Mouse (Mus musculus) olfactory bulb, adult 2 months (tissue): Measurements from ENCODE around the gene Tnfsf15.

ENCODE experiments used
- CTCF ChIP-seq: fragments of 200-500 bp; IDR thresholded peaks from 2 replicates; pipeline ENCODE4 v1.5.1; 2012; ENCODE audit warnings: low read depth, mild to moderate bottlenecking, low read length, moderate library complexity; ENCODE audit not compliant: insufficient read depth
- POLR2A ChIP-seq: fragments of 200-500 bp; IDR thresholded peaks from 2 replicates; pipeline ENCODE4 v1.6.1; 2012; ENCODE audit warnings: mild to moderate bottlenecking, low read depth, low read length, moderate library complexity; ENCODE audit not compliant: insufficient read depth

DNA sequence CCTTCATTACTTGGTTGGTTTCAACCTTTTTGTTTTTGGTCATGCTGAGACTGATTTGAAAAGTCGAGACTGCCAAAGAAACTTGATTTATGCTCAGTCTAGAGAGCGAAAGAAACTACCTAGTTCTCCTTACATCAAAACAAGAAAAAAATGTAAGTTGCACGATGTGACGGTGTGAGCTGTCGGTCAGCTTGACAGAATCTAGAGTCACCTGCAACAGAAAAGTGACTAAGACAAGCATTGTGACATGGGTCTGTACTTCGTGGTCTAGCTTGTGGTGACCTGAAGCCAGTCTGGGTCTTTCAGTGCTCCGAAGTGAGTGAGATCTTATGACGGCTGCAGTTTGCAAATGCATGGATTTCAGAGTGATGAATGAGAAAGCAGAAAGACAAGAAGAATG is 32.3 kb upstream of the Tnfsf15 start:
- no peak for TF ChIP-seq CTCF
- no peak for TF ChIP-seq POLR2A
